Mouse (Mus musculus): Measurements from ENCODE around the gene Usp36. TPM values are rescaled to one million over a fixed set of nuclear protein-coding genes. Genes with fewer than 3 reads are reported as not detected.
"Not testable (repeated sequence)": the region's sequence is repeated elsewhere in the genome, so short reads cannot be mapped to it uniquely, and the experiment has no call there.

The Usp36 gene
- polyA plus RNA-seq, 1 experiment, result 11.5 TPM

DNA sequence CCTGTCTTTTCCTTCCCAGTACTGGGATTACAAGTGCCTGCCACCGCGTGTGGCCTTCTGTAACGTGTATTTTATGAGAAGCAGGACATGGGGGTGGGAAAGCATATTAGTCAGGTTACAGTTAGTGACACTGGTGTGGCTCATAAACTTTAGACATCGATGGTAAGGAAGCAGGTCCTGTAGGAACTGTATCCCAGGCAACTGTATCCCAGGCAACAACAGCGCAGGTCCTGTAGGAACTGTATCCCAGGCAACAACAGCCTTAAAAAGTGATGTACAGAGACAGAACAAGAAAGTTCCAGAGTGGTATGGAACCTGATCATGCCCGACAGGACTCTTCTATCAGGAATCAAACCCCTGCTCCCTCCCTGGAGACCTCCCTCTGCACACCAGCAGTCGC lies 31.5 kb upstream of the Usp36 start:
- 84% methylated on average over 7 of the region's 7 CpGs for WGBS
- TF ChIP-seq CTCF (IDR thresholded peaks at IDR 0.05; ENCODE audit: extremely low read depth, insufficient read length, insufficient replicate concordance, low read depth, low read length) (no peak), POLR2A (IDR thresholded peaks at IDR 0.05; ENCODE audit: low read depth, low read length) (no peak)
- Histone ChIP-seq H3K36me3 (ENCODE audit: control insufficient read depth, insufficient read depth, low read length) (no peaks in the 10 kb centered on the region), H3K27me3 (ENCODE audit: control insufficient read depth, insufficient read depth, low read length) (no peaks in the 10 kb centered on the region), H3K4me1 (ENCODE audit: control insufficient read depth, insufficient read depth, insufficient read length, low read length) (no peaks in the 10 kb centered on the region), H3K4me3 (ENCODE audit: low read depth, low read length) (no peak overlapping the region), H3K27ac (ENCODE audit: insufficient read depth, low read depth, low read length) (no peak overlapping the region)

DNA sequence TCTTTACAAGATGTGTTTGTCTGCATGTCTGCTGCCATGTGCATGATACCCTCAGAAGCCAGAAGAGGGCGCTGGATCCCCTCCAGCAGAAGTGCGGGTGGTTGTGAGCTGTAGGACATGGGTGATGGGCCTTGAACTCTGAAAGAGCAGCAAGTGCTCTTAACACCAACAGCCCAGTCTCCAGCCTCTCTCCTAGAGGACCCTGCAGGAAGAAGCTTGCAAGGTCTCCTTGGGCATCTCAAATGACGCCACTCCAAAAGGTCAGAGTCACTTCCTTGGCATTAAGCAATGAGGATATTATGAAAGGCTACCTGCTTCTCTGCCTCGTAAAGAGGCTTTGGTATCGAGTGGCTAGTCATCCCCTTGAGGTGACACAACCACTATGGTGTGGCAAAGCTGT lies 28.6 kb upstream of the Usp36 start:
- Histone ChIP-seq H3K36me3 (ENCODE audit: control insufficient read depth, insufficient read depth, low read length) (no peaks in the 10 kb centered on the region), H3K27me3 (ENCODE audit: control insufficient read depth, insufficient read depth, low read length) (no peaks in the 10 kb centered on the region), H3K27ac (ENCODE audit: insufficient read depth, low read depth, low read length) (no peak overlapping the region), H3K4me1 (ENCODE audit: control insufficient read depth, insufficient read depth, insufficient read length, low read length) (no peaks in the 10 kb centered on the region), H3K4me3 (ENCODE audit: low read depth, low read length) (no peak overlapping the region)
- 57% methylated on average over 5 of the region's 5 CpGs for WGBS
- TF ChIP-seq CTCF (IDR thresholded peaks at IDR 0.05; ENCODE audit: extremely low read depth, insufficient read length, insufficient replicate concordance, low read depth, low read length), result peak; percentile 60; the same call in 1 of the 2 replicates
- TF ChIP-seq POLR2A (IDR thresholded peaks at IDR 0.05; ENCODE audit: low read depth, low read length), result no peak

DNA sequence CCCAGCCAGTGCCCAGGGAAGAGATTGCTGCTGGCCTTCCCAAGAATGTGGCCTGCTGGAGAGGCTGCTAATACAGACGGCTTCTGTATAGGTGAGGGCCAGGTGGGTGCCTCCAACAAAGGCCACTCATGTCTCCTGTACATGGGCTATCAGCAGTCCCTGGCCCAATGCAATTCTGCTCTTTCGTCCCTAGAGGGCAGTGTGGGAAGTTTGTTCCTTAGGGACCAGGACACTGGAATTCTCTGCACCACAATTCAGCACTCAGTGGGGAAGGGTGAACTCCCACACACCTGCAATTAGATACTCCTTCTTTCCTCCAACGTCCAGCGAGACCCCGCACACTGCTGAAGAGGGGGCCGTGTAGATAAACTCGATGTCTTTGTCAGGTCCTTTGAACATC lies 27.1 kb upstream of the Usp36 start:
- no peak for TF ChIP-seq POLR2A (IDR thresholded peaks at IDR 0.05; ENCODE audit: low read depth, low read length)
- TF ChIP-seq CTCF (IDR thresholded peaks at IDR 0.05; ENCODE audit: extremely low read depth, insufficient read length, insufficient replicate concordance, low read depth, low read length), result peak; percentile 78; the same call in 1 of the 2 replicates
- no peaks in the 10 kb centered on the region for H3K4me1 ChIP-seq (ENCODE audit: control insufficient read depth, insufficient read depth, insufficient read length, low read length)
- no peaks in the 10 kb centered on the region for H3K27me3 ChIP-seq (ENCODE audit: control insufficient read depth, insufficient read depth, low read length)
- 17% methylated on average over 7 of the region's 7 CpGs for WGBS
- H3K4me3 ChIP-seq (ENCODE audit: low read depth, low read length), result no peak overlapping the region
- H3K36me3 ChIP-seq (ENCODE audit: control insufficient read depth, insufficient read depth, low read length), result no peaks in the 10 kb centered on the region
- no peak overlapping the region for H3K27ac ChIP-seq (ENCODE audit: insufficient read depth, low read depth, low read length)

DNA sequence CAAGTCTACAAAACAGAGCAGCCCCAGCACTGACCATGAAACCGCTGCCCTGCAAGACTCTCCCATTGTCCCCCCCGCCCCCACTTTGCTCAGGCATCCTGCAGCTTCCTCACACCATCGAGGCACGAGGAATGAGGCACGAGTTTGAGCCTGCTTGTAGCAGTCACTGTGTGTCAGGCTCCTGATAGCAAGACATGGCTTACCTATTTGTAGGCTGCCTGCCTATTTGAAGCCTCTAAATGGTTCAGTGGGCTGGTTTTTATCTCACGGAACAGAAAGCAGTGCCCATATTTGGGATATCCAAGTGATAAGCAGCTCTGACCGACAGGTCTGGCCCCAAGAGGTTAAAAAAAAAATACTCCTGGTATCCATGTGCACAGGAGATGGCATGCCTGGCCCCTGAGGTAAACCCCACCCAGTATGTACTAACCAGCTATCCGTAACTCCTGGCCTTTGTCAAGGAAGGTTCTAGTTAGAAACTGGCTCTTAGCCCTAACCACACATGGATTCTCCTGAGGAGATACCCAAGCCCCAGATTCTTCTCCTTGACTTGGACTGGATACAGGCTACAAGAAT lies 26.3 kb upstream of the Usp36 start:
- Histone ChIP-seq H3K27me3 (ENCODE audit: control insufficient read depth, insufficient read depth, low read length) (no peaks in the 10 kb centered on the region), H3K36me3 (ENCODE audit: control insufficient read depth, insufficient read depth, low read length) (no peaks in the 10 kb centered on the region), H3K4me3 (ENCODE audit: low read depth, low read length) (no peak overlapping the region), H3K4me1 (ENCODE audit: control insufficient read depth, insufficient read depth, insufficient read length, low read length) (no peaks in the 10 kb centered on the region), H3K27ac (ENCODE audit: insufficient read depth, low read depth, low read length) (no peak overlapping the region)
- 80% methylated on average over 8 of the region's 8 CpGs for WGBS
- no peak for TF ChIP-seq POLR2A (IDR thresholded peaks at IDR 0.05; ENCODE audit: low read depth, low read length)
- no peak for TF ChIP-seq CTCF (IDR thresholded peaks at IDR 0.05; ENCODE audit: extremely low read depth, insufficient read length, insufficient replicate concordance, low read depth, low read length)

DNA sequence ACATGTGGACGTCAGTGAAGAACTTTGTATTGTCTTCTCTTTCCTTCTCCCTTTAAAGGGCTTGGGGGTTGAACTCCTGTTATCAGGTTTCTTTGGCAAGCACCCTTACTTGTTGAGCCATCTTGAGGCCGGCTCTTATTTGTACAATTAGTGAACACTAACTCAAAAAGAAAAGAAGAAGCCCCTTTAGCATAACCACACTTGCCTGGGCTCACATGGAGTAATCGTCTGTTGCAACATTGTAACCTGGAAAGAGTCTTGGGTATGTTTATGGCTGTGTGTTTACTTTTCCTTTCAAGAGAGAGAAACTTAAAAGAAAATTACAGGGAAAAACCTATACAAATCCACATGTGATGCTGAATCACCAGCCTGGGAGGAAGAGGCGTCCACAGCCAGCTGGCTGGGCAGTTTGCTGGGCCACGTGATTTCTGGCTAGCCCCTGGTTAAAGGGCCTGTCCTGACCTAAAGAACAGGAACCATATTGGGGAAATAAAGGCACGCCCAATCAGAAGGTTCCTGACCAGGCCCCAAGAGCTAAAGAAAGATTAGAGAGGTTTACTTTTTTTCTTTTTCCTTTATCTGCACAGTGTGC lies 22.2 kb upstream of the Usp36 start:
- Histone ChIP-seq H3K4me3 (ENCODE audit: low read depth, low read length) (no peak overlapping the region), H3K36me3 (ENCODE audit: control insufficient read depth, insufficient read depth, low read length) (no peaks in the 10 kb centered on the region), H3K4me1 (ENCODE audit: control insufficient read depth, insufficient read depth, insufficient read length, low read length) (no peaks in the 10 kb centered on the region), H3K27me3 (ENCODE audit: control insufficient read depth, insufficient read depth, low read length) (no peaks in the 10 kb centered on the region), H3K27ac (ENCODE audit: insufficient read depth, low read depth, low read length) (no peak overlapping the region)
- no peak for TF ChIP-seq CTCF (IDR thresholded peaks at IDR 0.05; ENCODE audit: extremely low read depth, insufficient read length, insufficient replicate concordance, low read depth, low read length)
- TF ChIP-seq POLR2A (IDR thresholded peaks at IDR 0.05; ENCODE audit: low read depth, low read length), result no peak
- WGBS, result 44% methylated on average over 6 of the region's 6 CpGs

DNA sequence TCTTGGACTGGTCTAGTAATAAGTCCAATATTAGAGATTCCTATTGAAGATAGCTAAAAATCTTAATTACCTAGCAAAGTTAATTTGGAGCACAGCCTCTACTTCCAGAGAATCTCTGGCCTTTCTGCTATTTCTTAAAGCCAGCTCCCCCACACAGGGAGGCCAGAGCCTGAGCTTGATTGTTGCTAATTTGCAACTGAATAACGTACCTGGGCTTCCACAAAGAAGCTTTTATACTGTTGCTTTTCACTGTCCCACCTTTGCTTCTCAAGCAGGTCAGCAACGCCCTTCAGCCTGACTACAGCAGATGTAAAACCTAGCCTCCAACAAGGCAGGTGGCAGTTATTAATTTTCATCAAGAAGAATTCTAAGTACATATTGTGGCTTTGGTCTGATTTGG lies 17.9 kb upstream of the Usp36 start:
- H3K36me3 ChIP-seq (ENCODE audit: control insufficient read depth, insufficient read depth, low read length); H3K4me1 ChIP-seq (ENCODE audit: control insufficient read depth, insufficient read depth, insufficient read length, low read length); H3K27ac ChIP-seq (ENCODE audit: insufficient read depth, low read depth, low read length); H3K4me3 ChIP-seq (ENCODE audit: low read depth, low read length); H3K27me3 ChIP-seq (ENCODE audit: control insufficient read depth, insufficient read depth, low read length): not testable (repeated sequence)
- 95% methylated on average over 2 of the region's 2 CpGs for WGBS

DNA sequence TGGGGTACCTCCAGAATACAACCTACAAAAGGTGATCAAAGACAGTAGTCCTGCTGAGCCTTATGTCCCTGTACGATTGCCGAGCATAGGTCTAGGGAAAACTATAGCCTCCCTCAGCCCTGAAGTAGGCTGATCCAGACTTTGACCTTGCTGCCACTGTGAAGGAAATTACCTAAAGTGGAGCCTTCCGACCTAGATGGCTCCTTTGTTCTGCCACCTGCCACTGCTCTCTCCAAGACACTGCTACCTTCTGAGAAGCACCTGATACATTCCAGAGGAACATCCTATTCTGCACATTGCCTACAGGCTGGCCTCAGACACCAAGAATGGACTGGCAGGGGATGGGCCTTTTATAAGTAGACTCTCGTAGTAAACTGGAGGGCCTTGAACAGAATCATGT lies 13.9 kb upstream of the Usp36 start:
- not testable (repeated sequence) for H3K36me3 ChIP-seq (ENCODE audit: control insufficient read depth, insufficient read depth, low read length); H3K4me1 ChIP-seq (ENCODE audit: control insufficient read depth, insufficient read depth, insufficient read length, low read length); H3K27me3 ChIP-seq (ENCODE audit: control insufficient read depth, insufficient read depth, low read length); H3K4me3 ChIP-seq (ENCODE audit: low read depth, low read length); H3K27ac ChIP-seq (ENCODE audit: insufficient read depth, low read depth, low read length)
- WGBS, result 45% methylated on average over 4 of the region's 4 CpGs

DNA sequence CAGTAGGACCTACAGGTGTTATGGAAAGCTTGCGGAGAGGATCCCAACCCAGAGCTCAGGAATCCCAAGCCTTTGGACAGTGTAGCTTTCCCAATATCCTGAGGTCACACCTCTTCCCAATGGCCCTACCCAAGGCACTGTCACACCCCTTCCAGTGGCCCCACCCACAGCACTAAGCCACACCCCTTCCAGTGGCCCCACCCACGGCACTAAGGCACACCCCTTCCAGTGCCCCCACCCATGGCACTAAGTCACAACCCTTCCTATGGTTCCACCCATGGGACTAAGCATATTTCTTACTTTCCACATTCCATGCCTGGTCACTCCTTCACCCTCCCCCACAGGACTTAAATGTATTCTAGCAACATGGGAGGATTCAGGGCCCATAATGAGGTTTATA lies 8.8 kb upstream of the Usp36 start:
- no peak for TF ChIP-seq CTCF (IDR thresholded peaks at IDR 0.05; ENCODE audit: extremely low read depth, insufficient read length, insufficient replicate concordance, low read depth, low read length)
- no peak for TF ChIP-seq POLR2A (IDR thresholded peaks at IDR 0.05; ENCODE audit: low read depth, low read length)
- no peaks in the 10 kb centered on the region for H3K4me1 ChIP-seq (ENCODE audit: control insufficient read depth, insufficient read depth, insufficient read length, low read length)
- H3K36me3 ChIP-seq (ENCODE audit: control insufficient read depth, insufficient read depth, low read length), result no peaks in the 10 kb centered on the region
- WGBS, result 60% methylated on average over 2 of the region's 2 CpGs
- no peak overlapping the region for H3K4me3 ChIP-seq (ENCODE audit: low read depth, low read length)
- H3K27ac ChIP-seq (ENCODE audit: insufficient read depth, low read depth, low read length), result no peak overlapping the region
- H3K27me3 ChIP-seq (ENCODE audit: control insufficient read depth, insufficient read depth, low read length), result no peaks in the 10 kb centered on the region

Measured in small intestine, adult 2 months (tissue).